In the genomic region with DNA sequence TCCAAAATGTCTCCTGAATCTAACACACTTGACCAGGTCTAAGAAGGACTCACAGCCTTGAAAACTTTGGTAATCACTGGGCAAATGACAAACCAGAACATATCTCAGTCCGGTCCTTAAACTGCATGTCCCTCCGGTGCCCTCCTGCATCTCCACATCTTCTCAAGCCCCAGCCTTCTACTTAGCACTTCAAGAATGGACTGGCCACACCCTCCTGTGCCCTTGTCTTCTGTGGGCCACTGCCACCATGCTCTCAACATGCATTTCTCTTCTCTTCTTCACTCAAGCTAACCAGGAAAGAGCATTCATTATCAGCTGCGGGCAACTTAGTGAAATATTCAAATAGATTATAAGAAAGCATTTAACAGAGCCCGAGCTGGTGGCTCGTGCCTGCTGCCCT, we compare ENCODE assay signal across 28 mouse cellular contexts.
"Had no signal": no experiment of that assay in that cellular context is flagged by ENCODE, and none has a peak within 500 bp of the region (broad histone marks: within the 10 kb centered on the region; RNA-seq: fewer than 3 reads in every experiment).

No protein-coding gene starts in this region.

- H3K27me3 ChIP-seq: embryonic facial prominence, embryonic 12.5 days; embryonic facial prominence, embryonic 13.5 days; embryonic facial prominence, embryonic 15.5 days; forebrain, embryonic 12.5 days; forebrain, embryonic 13.5 days; forebrain, embryonic 15.5 days had no signal

- H3K36me3 ChIP-seq: embryonic facial prominence, embryonic 10.5 days; embryonic facial prominence, embryonic 12.5 days; embryonic facial prominence, embryonic 13.5 days; embryonic facial prominence, embryonic 15.5 days; forebrain, embryonic 10.5 days; forebrain, embryonic 12.5 days; forebrain, embryonic 15.5 days had no signal

- H3K27ac ChIP-seq: embryonic facial prominence, embryonic 10.5 days; embryonic facial prominence, embryonic 12.5 days; embryonic facial prominence, embryonic 13.5 days; embryonic facial prominence, embryonic 15.5 days; forebrain, embryonic 10.5 days; forebrain, embryonic 12.5 days; forebrain, embryonic 13.5 days; forebrain, embryonic 15.5 days; gastrocnemius, adult 2 months had no signal

- H3K4me3 ChIP-seq: embryonic facial prominence, embryonic 10.5 days; embryonic facial prominence, embryonic 12.5 days; embryonic facial prominence, embryonic 13.5 days; embryonic facial prominence, embryonic 15.5 days; erythroblast, embryonic 14.5 days; forebrain, embryonic 10.5 days; forebrain, embryonic 12.5 days; forebrain, embryonic 13.5 days; forebrain, embryonic 15.5 days; gastrocnemius, adult 2 months had no signal

- H3K9ac ChIP-seq: embryonic facial prominence, embryonic 12.5 days; embryonic facial prominence, embryonic 13.5 days; embryonic facial prominence, embryonic 15.5 days; forebrain, embryonic 12.5 days; forebrain, embryonic 13.5 days; forebrain, embryonic 15.5 days; forebrain, postnatal 0 days had no signal

- H3K4me2 ChIP-seq: embryonic facial prominence, embryonic 12.5 days; embryonic facial prominence, embryonic 13.5 days; embryonic facial prominence, embryonic 15.5 days; forebrain, embryonic 12.5 days; forebrain, embryonic 13.5 days; forebrain, embryonic 15.5 days had no signal

- H3K9me3 ChIP-seq: embryonic facial prominence, embryonic 10.5 days; embryonic facial prominence, embryonic 12.5 days; embryonic facial prominence, embryonic 13.5 days; embryonic facial prominence, embryonic 15.5 days; forebrain, embryonic 10.5 days; forebrain, embryonic 12.5 days; forebrain, embryonic 13.5 days; forebrain, embryonic 15.5 days had no signal

- DNase-seq: cerebellum, adult 18-20 months; cerebellum, adult 2 months; cerebellum, adult 8-10 months; cerebellum, adult 9-10 months; cerebellum, adult 9-11 months; cerebellum, postnatal 10 days; cerebellum, postnatal 14 days; cerebellum, postnatal 25 days; cerebellum, postnatal 36 days; embryo, embryonic 11 days; forebrain, postnatal 0 days; gastrocnemius, adult 2 months; gastrocnemius, postnatal 10 days; gastrocnemius, postnatal 14 days; gastrocnemius, postnatal 25 days; gastrocnemius, postnatal 36 days; heart, adult 18-20 months had no signal

- H3K4me1 ChIP-seq: embryonic facial prominence, embryonic 12.5 days; embryonic facial prominence, embryonic 13.5 days; forebrain, embryonic 12.5 days; forebrain, embryonic 13.5 days; forebrain, embryonic 15.5 days had no signal

- ATAC-seq: forebrain, embryonic 13.5 days; forebrain, embryonic 14.5 days; forebrain, embryonic 15.5 days; forebrain, embryonic 16.5 days; forebrain, postnatal 0 days had no signal
